Mouse (Mus musculus): ENCODE results near the gene St3gal2. TPM values are rescaled to one million over a fixed set of nuclear protein-coding genes. Genes with fewer than 3 reads are reported as not detected.
"Not testable (repeated sequence)": the region's sequence is repeated elsewhere in the genome, so short reads cannot be mapped to it uniquely, and the experiment has no call there.

St3gal2 gene
- polyA plus RNA-seq, 1 experiment = 39.7 TPM

GRCm38 (mm10) chr8:110926690-110927089 is 7.0 kb downstream of the St3gal2 start:
- Histone ChIP-seq H3K4me3 (no peak overlapping the region), H3K79me2 (ENCODE audit: control insufficient read depth, insufficient read depth) (peaks cover 53% of the 10 kb centered on the region), H3K36me3 (ENCODE audit: control insufficient read depth, insufficient read depth) (no peaks in the 10 kb centered on the region), H3ac (ENCODE audit: control insufficient read depth, insufficient read length) (no peak overlapping the region), H3K27me3 (ENCODE audit: control insufficient read depth, insufficient read depth, insufficient read length) (no peaks in the 10 kb centered on the region), H3K4me2 (ENCODE audit: low read depth) (no peak overlapping the region)
- TF ChIP-seq CEBPB (IDR thresholded peaks at IDR 0.05; ENCODE audit: insufficient read depth, poor library complexity, severe bottlenecking) (no peak), MYOD1 (IDR thresholded peaks at IDR 0.05; ENCODE audit: control insufficient read depth in 1 of 3, insufficient read length in 2 of 3, low read depth in 2 of 3) (no peak), TCF3 (IDR thresholded peaks at IDR 0.05; ENCODE audit: insufficient read length, low read depth) (no peak), MAX (IDR thresholded peaks at IDR 0.05; ENCODE audit: low read depth) (no peak), SRF (IDR thresholded peaks at IDR 0.05; ENCODE audit: control insufficient read depth, insufficient read length, low read depth) (no peak), REST (IDR thresholded peaks at IDR 0.05; ENCODE audit: insufficient read depth, insufficient read length) (no peak), MYOG (IDR thresholded peaks at IDR 0.05; ENCODE audit: control insufficient read depth in 1 of 3, insufficient read depth in 1 of 3, insufficient read length in 2 of 3, low read depth in 2 of 3) (no peak), POLR2AphosphoS2 (IDR thresholded peaks at IDR 0.05; ENCODE audit: insufficient read length, low read depth) (no peak), TCF12 (IDR thresholded peaks at IDR 0.05; ENCODE audit: insufficient read depth, poor library complexity, severe bottlenecking) (no peak), POLR2A (IDR thresholded peaks at IDR 0.05; ENCODE audit: insufficient read length, low read depth) (no peak), E2F4 (IDR thresholded peaks at IDR 0.05; ENCODE audit: insufficient read depth) (no peak), USF1 (IDR thresholded peaks at IDR 0.05; ENCODE audit: low read depth) (no peak)

- Histone ChIP-seq H3K4me2 (ENCODE audit: low read depth) (no peak overlapping the region), H3ac (ENCODE audit: control insufficient read depth, insufficient read length) (no peak overlapping the region), H3K4me3 (no peak overlapping the region), H3K27me3 (ENCODE audit: control insufficient read depth, insufficient read depth, insufficient read length) (no peaks in the 10 kb centered on the region), H3K79me2 (ENCODE audit: control insufficient read depth, insufficient read depth) (peaks cover 42% of the 10 kb centered on the region), H3K36me3 (ENCODE audit: control insufficient read depth, insufficient read depth) (no peaks in the 10 kb centered on the region)
- TF ChIP-seq REST (IDR thresholded peaks at IDR 0.05; ENCODE audit: insufficient read depth, insufficient read length) = no peak
- TF ChIP-seq E2F4 (IDR thresholded peaks at IDR 0.05; ENCODE audit: insufficient read depth) = no peak
- TF ChIP-seq POLR2AphosphoS2 (IDR thresholded peaks at IDR 0.05; ENCODE audit: insufficient read length, low read depth) = no peak
- no peak for TF ChIP-seq MYOD1 (IDR thresholded peaks at IDR 0.05; ENCODE audit: control insufficient read depth in 1 of 3, insufficient read length in 2 of 3, low read depth in 2 of 3)
- TF ChIP-seq CEBPB (IDR thresholded peaks at IDR 0.05; ENCODE audit: insufficient read depth, poor library complexity, severe bottlenecking) = no peak
- no peak for TF ChIP-seq TCF3 (IDR thresholded peaks at IDR 0.05; ENCODE audit: insufficient read length, low read depth)
- TF ChIP-seq SRF (IDR thresholded peaks at IDR 0.05; ENCODE audit: control insufficient read depth, insufficient read length, low read depth) = no peak
- no peak for TF ChIP-seq MYOG (IDR thresholded peaks at IDR 0.05; ENCODE audit: control insufficient read depth in 1 of 3, insufficient read depth in 1 of 3, insufficient read length in 2 of 3, low read depth in 2 of 3)
- no peak for TF ChIP-seq POLR2A (IDR thresholded peaks at IDR 0.05; ENCODE audit: insufficient read length, low read depth)
- TF ChIP-seq TCF12 (IDR thresholded peaks at IDR 0.05; ENCODE audit: insufficient read depth, poor library complexity, severe bottlenecking) = no peak
- no peak for TF ChIP-seq MAX (IDR thresholded peaks at IDR 0.05; ENCODE audit: low read depth)
- TF ChIP-seq USF1 (IDR thresholded peaks at IDR 0.05; ENCODE audit: low read depth) = no peak
Observed at GRCm38 (mm10) chr8:110928435-110928834, 8.7 kb downstream of the St3gal2 start.

DNA sequence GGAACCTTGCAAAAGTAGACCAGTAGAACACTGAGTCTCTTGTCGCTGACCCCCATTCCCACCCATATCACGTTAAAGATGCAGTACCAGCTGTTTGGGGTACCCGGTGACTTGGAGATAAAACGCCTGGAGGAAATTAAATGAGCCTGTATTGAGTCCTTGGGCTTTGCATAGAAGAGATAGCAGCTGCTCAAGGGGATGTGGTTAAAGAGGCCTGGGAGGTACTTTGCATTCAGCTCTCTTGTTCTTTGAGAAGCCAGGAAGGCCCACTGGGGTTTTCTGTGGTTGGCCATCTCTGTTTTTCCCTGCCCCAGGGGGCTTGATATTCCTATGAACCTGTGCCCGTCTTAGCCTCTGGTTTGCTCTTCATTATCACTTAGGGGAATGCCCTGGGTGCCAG is 9.3 kb downstream of the St3gal2 start:
- H3K36me3 ChIP-seq (ENCODE audit: control insufficient read depth, insufficient read depth) = no peaks in the 10 kb centered on the region
- peak overlapping the region; percentile 44 for H3K4me2 ChIP-seq (ENCODE audit: low read depth)
- no peaks in the 10 kb centered on the region for H3K27me3 ChIP-seq (ENCODE audit: control insufficient read depth, insufficient read depth, insufficient read length)
- no peak for TF ChIP-seq TCF12 (IDR thresholded peaks at IDR 0.05; ENCODE audit: insufficient read depth, poor library complexity, severe bottlenecking)
- TF ChIP-seq REST (IDR thresholded peaks at IDR 0.05; ENCODE audit: insufficient read depth, insufficient read length) = no peak
- TF ChIP-seq CEBPB (IDR thresholded peaks at IDR 0.05; ENCODE audit: insufficient read depth, poor library complexity, severe bottlenecking) = no peak
- TF ChIP-seq POLR2AphosphoS2 (IDR thresholded peaks at IDR 0.05; ENCODE audit: insufficient read length, low read depth) = no peak
- no peak for TF ChIP-seq E2F4 (IDR thresholded peaks at IDR 0.05; ENCODE audit: insufficient read depth)
- TF ChIP-seq POLR2A (IDR thresholded peaks at IDR 0.05; ENCODE audit: insufficient read length, low read depth) = no peak
- no peak for TF ChIP-seq MAX (IDR thresholded peaks at IDR 0.05; ENCODE audit: low read depth)
- TF ChIP-seq USF1 (IDR thresholded peaks at IDR 0.05; ENCODE audit: low read depth) = no peak
- peak in 2 of 3 experiments; percentile 9 to 25 for TF ChIP-seq MYOG (IDR thresholded peaks at IDR 0.05; ENCODE audit: control insufficient read depth in 1 of 3, insufficient read depth in 1 of 3, insufficient read length in 2 of 3, low read depth in 2 of 3)
- no peak for TF ChIP-seq TCF3 (IDR thresholded peaks at IDR 0.05; ENCODE audit: insufficient read length, low read depth)
- no peak for TF ChIP-seq SRF (IDR thresholded peaks at IDR 0.05; ENCODE audit: control insufficient read depth, insufficient read length, low read depth)
- peak in 1 of 3 experiments; percentile 13 for TF ChIP-seq MYOD1 (IDR thresholded peaks at IDR 0.05; ENCODE audit: control insufficient read depth in 1 of 3, insufficient read length in 2 of 3, low read depth in 2 of 3)
- H3ac ChIP-seq (ENCODE audit: control insufficient read depth, insufficient read length) = no peak overlapping the region
- H3K79me2 ChIP-seq (ENCODE audit: control insufficient read depth, insufficient read depth) = peaks cover 42% of the 10 kb centered on the region
- no peak overlapping the region for H3K4me3 ChIP-seq

DNA sequence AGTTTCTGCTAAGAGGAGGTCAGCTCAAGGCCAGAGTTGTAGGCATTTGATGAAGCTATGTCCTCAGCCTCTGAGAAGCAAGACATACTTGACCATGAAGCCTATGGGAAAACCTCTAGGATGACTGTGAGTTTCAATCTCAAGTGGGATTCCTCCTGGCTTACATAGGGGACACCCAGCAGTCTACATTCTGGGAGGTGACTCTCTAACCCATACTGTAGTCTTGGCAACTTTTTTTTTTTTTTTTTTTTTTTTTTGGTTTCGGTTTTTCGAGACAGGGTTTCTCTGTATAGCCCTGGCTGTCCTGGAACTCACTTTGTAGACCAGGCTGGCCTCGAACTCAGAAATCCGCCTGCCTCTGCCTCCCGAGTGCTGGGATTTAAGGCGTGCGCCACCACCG is 9.9 kb downstream of the St3gal2 start:
- Histone ChIP-seq H3K79me2 (ENCODE audit: control insufficient read depth, insufficient read depth) (peaks cover 40% of the 10 kb centered on the region), H3K4me2 (ENCODE audit: low read depth) (peak overlapping the region; percentile 44)
- not testable (repeated sequence) for H3K4me3 ChIP-seq; H3K27me3 ChIP-seq (ENCODE audit: control insufficient read depth, insufficient read depth, insufficient read length); H3ac ChIP-seq (ENCODE audit: control insufficient read depth, insufficient read length); H3K36me3 ChIP-seq (ENCODE audit: control insufficient read depth, insufficient read depth)

Data from myocyte (in vitro differentiated cells).